Mouse (Mus musculus): ENCODE data around the gene Exoc3. TPM values are rescaled to one million over a fixed set of nuclear protein-coding genes. Genes with fewer than 3 reads are reported as not detected.

The Exoc3 gene
- total RNA-seq (2023) = 44.8 TPM

GRCm38 (mm10) chr13:74208317-74208985, at the start of gene Exoc3:
Exoc3 (minus strand) TSS chr13:74208732.

GRCm38 (mm10) chr13:74121141-74121602, 87.4 kb downstream of the Exoc3 start, which contains the start of gene Slc9a3:
Slc9a3 (plus strand) TSS chr13:74121457.

Other genes with a start within 250 kb of the Exoc3 start
- gene Zdhhc11, start 244.9 kb downstream of the Exoc3 start, total RNA-seq (2023) = not detected
- gene Tppp, start 199.3 kb downstream of the Exoc3 start, total RNA-seq (2023) = 3.3 TPM
- 12.8 TPM for gene Cep72, start 146.4 kb downstream of the Exoc3 start, total RNA-seq (2023)
- gene Slc9a3, start 87.3 kb downstream of the Exoc3 start, total RNA-seq (2023) = not detected
- 0.77 TPM for gene Ahrr, start 83.6 kb upstream of the Exoc3 start, total RNA-seq (2023)
- gene Pdcd6, start 108.8 kb upstream of the Exoc3 start, total RNA-seq (2023) = 113 TPM
- gene Sdha, start 141.5 kb upstream of the Exoc3 start, total RNA-seq (2023) = 144 TPM
- gene Ccdc127, start 141.6 kb upstream of the Exoc3 start, total RNA-seq (2023) = 24.3 TPM
- gene Lrrc14b, start 155.3 kb upstream of the Exoc3 start, total RNA-seq (2023) = not detected
- gene Zfp72, start 182.1 kb upstream of the Exoc3 start, total RNA-seq (2023) = 0.67 TPM
- gene Ftl1-ps1, start 191.0 kb upstream of the Exoc3 start, total RNA-seq (2023) = 339 TPM